Mouse (Mus musculus): ENCODE data around the gene Orc1.

Orc1 gene

DNA sequence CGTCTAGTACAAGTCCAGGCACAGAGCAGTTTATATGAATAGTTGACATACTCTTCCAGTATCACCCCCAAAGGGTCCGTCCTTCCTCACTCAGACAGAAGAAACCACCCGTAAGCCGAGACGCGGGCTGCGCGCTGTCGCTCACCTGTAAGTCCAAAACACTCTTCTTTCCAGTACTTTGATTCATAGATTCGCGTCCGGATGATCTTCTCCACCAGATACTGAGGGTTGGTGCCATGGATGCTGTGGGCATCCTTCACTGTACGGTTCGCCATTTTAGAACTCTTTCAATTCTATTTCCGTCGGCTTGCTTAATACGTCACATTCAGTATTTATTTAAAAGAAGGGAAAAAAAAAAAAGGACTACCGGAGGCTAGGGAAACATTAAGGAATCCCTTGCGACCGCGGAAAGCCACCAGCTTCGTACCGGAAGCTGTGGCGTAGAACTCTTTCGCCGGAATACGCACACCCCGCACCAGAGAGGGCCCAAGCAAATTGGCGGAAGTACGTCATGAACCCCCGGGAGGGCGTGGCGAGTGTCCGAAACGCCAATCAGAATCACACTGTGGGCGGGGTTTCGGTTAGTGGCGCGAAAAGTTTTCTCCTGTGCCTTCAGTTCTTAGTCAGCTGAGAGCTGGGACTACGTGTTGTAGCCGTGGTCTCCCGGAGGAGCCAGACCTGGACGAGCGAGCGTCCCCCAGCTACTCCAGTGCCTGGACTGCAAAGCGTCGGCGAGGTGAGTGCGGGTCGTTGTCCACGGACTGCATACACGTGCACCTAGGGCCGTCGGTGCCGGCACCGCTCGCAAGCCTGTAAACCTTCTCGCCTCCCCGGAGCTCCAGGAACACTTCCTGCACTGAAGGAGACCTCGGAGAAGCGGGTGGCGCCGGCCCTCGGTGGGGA is at the start of gene Orc1, which contains the start of gene Prpf38a:
TSS of gene Orc1 (plus strand) at position 584 of the 903 bp plus-strand sequence.
TSS of gene Prpf38a (minus strand) at position 497 of the 903 bp plus-strand sequence.
- DNase-seq: peak; percentile 98

DNA sequence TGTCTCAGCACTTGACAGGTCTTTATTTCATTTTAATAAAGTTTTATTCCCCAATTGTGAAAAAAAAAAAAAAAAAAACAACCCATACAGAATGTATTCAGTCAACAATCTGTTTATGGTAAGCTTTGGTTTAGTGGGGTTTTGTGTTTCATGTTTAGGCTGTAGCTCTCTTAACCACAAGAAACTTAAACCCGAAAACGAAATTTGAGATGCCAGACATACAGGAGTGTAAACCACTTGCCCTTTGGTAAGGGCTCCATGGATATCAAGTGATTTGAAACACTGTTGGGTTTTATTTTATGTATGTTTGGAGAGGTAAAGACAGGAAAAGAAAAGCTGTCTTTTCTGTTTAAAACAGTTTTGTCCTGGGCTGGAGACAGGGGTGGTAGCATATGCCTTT is 39.5 kb upstream of the Orc1 start:
- DNase-seq: no peak

DNA sequence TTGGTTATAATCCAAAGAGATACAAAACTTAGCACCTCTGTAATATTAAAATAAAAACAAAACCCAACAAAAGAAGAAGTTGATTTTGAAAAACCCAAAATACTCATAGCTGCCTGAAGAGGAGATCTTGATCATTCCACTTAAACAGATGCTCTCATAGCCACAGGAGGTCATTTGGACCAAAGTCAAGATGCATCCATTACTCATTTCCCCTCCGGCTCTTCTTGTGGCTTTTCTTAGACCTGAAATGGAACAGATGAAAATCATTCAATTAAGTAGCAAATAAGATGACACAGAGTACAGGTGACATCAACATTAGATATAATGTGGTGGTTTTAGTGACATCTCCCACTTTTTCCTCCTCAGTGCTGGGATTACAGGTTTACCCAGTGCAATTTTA is 14.2 kb upstream of the Orc1 start:
- no peak for DNase-seq

DNA sequence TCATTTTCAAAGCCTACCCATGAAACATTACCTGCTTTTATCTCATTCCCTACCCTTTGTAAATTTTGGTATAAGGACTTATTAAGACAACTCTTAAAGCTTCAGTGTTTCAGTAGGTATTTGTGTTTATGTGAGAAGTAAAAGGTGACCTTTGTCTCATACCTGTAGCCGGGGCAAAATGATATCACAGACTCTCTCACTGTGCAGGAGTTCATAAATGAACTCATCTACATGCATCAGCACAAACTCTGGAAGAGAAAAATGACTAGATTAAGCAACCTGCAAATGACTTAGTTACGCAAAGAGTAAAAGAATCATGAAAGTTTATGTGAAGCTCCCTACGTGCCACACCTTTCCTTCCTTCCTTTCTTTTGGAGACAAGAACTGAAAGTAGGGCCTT is 6.6 kb upstream of the Orc1 start:
- DNase-seq: no peak

DNA sequence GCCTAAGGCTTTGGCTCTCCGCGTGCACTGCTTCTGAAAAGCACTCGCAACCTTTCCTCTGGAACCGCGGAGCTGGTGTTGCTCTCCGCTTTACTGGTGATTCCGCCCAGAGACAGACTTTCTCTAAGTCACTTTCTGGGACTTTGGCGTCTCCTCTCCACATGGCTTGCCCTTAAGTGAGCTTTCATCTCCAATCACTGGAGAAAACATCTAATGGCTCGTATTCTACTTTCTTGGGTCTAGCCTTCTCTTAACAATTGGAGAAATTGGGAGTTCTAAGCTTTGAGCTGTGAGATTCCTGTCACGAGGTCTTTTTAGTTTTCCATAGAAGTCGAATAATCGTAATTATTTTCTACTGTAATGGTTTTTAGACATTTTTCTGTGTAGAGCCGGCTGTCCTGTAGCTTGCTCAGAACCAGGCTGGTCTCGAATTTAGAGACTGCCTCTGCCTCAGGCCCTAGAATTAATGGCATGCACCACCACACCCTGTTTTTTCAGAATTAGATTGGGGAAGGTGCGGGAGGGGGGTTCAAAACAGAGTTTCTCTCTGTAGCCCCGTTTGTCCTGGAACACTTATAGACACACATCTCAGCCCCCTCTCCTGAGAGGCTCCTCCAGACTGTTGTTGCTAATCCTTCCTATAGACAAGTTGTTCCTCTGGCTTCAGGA is 654 bp downstream of the Orc1 start:
- DNase-seq: no peak

DNA sequence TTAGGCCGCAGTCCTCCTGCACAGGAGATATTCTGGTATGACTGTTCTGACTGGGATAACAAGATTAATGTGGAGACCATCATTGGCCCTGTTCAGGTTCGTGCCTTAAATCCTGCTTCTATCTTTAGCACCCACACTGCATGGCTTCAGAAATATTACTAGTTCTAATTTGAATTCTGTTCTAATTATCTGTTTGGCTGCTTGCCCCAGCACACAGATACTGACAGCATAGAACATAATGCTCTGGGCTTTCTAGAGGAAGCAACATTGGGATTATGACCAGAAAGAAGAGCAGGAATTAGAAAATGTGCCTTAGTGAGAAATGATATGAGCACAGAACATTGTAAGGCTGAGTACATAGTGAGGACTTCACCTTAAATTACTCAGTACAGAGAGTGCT is 14.2 kb downstream of the Orc1 start:
- DNase-seq: no peak

DNA sequence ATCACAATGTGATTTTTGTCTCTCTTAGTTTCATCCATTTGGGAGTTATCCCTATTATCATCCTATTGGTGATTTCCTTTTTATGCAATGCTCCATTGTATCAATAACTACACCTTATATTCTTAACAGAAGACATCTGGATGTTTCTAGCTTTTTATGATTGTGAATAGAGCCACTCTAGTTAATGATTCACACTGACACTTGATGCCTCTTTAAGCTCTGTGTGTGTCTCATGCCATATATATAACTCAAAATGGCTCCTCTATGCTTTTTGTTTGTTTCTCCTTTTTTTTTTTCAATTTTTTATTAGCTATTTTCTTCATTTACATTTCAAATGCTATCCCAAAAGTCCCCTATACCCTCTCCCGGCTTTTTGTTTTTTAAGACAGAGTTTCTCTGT is 16.6 kb downstream of the Orc1 start:
- DNase-seq: no peak

DNA sequence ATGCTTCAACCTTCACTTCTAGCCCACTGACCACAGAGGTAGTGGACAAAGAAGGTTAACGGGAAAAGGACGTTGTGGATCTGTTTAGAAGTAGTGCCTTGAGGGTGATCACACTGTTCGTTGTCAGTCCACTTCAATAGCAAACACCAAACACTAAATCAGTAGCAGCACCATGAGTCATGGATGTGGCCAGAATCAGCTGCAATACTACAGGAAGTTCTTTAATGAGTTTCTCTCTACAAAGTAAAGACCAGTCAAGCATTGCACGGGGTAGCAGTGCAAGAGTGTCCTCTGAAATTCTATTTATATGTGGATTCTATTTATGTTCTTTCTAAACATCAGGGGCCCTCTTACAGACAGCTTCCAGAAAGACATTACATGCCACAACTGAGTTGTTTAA is 19.1 kb downstream of the Orc1 start:
- no peak for DNase-seq

DNA sequence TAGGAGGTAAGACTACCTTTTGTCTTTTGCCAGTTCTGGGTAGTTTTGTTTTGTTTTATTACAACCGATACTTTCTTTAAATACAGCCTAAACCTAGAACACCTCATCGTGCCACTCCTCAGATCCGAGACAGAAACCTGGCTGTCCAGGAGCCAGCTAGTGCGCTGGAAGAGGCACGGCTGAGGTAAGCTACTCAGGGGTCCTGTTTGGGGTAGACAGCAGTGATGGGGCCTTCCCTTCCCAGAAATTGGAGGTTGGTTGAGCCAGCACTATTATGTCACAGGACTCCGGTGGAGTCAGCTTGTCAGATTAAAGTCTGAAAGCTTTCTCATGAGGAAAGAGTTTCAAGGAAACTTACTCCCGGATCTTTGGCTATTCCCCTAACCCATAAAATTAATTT is 22.6 kb downstream of the Orc1 start:
- no peak for DNase-seq

DNA sequence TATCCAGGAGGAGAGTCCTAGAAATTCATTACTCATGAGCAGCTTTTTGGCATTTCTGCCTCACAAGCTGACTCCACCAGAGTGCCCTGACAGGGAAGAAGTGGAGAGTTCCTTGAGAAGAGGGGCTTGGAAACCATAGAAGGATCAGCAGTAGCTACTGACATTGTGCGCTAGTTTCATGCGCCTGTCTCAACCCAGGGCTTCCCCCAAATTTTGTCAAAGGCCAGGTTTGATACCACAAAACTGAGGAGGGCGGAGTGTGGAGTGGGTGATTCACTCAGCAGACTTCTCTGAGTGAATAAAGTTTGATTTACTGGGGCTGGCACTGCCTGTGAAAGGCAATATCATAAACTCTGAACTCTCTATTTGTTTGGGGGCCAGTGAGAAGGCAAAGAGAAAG is 29.4 kb downstream of the Orc1 start:
- DNase-seq: no peak

DNA sequence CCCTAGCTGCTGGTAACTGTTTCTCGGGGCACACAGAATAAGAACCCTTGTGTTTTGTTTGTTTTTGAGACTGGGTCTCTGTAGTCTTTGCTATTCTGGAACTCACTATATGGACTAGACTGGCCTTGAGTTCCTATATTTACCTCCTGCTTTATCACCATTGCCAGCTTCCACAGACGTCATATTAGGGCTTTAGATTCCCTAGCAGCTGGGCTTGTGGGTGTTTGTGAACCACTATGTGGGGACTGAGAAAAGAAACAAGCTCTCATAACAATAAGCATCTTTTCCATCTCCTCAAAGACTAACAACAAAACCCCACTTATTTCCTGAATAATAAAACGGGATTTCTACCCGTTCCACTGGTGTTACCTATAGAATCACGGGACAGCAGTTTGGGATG is 31.7 kb downstream of the Orc1 start:
- peak; percentile 28 for DNase-seq

DNA sequence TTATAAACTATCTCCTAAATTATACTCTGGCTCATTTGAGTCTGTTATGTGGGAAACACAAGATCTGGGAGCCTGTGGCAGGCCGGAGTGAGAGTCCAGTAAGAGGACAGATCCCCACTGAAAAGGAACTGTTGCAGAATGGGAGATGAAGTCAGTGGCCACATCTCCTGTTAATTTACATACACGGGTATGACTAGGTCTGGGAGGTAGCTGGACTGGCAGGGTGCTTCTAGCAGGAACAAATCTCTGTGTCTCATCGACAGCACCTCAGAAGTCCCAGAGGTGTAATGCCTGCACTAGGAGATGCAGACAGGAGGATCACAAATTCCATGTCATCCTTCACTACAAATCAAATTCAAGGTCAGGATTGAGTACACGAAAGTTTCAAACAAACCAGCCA is 39.4 kb downstream of the Orc1 start:
- no peak for DNase-seq

DNA sequence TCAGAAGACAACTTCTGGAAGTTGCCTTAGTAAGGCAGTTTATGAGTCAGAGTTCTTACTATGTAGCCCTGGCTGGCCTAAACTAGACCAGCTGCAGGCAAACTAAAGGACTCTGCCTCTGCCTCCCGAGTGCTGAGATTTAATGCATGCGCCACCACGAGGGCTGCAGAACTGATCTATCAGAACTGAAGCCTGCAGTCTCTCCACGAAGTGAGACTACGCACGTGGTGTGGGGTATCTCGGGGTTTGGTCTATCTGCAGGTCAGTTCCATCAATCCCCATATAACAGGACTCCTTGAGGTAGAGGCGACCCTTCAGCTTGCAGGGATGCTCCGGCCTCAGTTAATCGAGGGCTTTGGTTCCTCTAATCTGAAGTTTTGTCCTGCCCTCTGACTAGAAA is 39.9 kb downstream of the Orc1 start:
- peak; percentile 43 for DNase-seq

DNA sequence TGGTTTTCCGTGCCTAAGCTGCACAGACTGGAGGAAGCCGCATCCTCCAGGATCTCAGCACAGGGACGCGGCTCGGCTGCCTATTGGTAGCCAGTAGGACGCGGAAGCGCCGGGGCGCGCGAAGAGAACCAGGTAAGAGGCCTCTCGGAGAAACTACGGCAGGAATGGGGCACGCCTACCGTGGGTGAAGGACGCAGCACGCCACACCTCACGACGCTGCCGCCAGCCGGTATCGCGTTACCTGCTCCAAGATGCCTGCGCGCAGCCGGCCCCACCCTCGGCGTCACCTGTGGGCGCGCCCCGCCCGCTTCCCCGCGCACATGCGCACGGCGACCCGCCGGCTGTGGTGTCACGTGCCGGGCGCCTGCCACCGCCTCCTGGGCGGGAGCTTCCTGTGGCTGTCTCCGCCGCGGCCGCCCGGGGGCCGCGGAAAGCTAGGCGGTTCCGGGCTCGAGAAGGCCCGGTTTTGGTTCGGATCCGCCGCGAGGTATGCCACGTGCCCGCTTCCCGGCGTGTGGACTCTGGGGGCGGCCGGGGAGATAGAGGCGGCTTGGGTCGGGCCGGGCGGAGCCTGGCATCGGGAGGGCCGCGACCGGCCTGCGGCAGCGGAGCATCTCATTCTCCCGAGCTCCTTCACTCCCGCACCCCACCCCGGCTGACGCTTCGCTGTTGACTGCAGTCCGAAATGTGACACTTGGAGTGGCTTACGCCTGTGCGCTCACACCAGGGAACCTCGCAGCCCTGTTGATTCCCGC is 40.5 kb downstream of the Orc1 start, which contains the start of gene Cc2d1b:
TSS of gene Cc2d1b (plus strand) at position 354 of the 755 bp plus-strand sequence.
- peak; percentile 94 for DNase-seq

DNA sequence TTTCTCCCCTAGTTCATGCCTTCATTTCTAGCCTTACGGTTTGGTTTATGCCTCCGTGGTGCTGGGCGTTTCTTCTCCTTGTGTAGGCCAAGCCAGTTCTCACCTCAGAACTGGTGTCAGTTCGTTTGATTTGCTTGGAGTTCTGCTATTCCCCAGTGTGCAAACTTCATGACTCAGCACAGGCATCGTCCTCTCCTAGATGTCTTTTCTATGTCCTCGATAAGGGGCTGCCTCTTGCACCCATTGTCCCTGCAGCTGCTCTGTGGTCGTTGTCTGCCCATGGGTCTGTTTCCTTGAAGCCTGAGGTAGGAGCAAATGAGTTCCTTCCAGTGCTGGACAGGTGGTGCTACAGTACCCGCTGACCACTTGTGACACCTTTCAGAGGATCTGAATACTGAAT is 41.3 kb downstream of the Orc1 start:
- DNase-seq: no peak

DNA sequence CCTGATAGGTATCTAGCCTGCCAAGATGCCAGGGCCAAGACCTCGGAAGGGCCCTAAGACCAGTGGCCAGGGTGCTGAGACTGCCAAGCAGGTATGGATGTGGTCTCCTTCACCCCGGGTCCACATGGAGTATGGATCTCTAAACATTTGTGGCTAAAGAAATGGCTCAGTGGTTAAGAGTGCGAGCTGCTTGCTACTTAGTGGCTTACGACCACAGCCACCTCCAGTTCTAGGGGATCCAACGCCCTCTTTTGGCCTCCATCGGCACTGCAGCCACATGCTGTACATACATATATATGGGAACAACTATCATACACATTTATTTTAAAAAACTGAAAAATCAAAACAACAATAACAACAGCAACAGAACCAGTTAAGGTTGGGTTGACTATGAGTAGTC is 42.3 kb downstream of the Orc1 start:
- DNase-seq: no peak

DNA sequence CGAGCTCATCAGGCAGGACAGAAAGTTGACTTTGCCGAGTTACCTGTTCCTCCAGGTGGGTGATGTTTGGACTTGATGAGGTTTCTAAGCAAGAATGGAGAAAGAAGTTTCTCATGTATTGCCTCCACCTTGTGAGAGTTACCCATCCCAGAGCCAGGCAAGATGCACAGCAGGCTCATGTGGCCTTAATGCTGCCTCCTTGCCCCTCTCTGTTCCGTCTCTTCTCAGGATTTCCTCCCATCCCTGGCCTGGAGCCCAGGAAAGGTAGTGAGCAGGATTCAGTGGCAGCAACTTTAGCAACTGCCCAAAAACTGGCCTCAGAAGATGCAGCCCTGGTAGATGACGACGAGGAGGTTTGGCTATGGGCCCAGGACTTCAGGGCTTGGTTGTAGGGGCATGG is 47.8 kb downstream of the Orc1 start:
- DNase-seq: no peak

DNA sequence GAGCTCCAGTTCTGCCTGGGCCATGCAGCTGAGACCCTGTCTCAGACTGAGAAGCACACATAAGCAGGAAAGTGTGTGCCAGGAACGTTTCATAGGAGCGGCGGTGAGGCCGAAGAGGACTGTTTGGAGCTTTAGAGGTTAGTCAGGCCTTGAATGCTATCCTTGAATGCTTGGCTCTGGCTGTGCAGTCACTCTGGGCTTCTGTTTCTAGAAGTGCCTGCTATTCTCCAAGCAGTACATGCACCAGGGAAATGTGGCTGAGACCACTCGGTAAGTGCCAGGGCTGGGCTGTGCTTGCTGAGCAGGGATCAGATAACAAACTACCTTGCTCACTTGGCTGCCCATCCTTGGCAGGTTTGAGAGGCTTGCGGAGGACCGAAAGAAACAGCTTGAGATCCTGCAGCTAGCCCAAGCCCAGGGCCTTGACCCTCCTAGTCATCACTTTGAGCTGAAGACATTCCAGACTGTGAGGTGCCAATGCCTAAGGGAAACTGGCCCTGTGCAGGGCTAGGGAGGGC is 50.2 kb downstream of the Orc1 start:
- DNase-seq: no peak

DNA sequence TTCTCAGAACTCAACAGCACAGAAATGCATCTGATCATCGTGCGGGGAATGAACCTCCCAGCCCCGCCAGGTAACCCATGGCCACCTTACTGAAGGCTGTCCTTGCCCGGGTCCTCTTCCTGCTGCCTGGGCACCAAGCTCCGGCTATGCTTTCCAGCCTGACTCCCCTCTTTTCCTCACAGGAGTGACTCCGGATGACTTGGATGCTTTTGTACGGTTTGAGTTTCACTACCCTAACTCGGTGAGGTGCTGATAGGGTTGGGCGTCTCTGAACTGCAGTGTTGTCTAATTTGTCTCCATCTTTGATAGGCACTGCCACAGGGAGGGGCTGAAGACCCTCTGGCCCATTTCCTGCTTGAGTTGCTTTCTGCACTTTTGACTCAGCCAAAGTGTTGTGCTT is 50.9 kb downstream of the Orc1 start:
- DNase-seq: no peak

DNA sequence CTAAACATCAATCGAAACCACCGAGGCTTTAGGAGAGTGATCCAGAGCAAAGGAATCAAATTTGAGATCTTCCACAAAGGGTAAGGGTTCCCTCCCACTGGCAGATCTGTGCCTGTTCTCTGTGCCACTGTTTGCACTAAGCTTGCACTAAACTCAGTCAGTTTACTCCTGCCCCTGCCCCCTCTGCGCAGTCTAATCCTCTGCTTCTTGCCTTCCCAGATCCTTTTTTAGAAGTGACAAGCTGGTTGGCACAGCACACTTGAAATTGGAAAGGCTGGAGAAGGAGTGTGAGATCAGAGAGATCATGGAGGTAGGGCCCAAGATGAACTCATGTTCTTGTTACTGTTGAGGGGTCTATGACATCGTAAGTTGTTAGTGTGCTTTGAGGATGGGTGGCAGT is 52.4 kb downstream of the Orc1 start:
- DNase-seq: peak; percentile 31

DNA sequence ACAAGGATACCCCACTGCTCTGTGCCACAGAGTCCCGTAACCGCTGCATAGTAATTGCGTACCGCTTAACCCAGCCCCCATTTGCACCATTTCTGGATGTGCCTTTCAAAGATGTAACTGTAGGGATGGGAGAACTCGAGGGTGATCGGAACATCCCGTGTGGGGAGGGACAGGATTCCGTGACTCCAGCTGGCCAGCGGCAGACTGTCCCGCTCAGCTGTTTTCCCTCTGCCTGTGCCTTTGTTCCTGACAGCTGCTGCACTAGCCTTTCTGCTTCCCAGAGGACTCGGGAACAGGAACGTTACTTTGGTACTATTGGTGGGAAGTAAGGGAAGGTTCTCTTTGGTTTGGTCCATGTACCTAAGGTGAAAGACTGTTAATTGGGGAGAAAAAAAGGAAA is 54.5 kb downstream of the Orc1 start:
- no peak for DNase-seq

DNA sequence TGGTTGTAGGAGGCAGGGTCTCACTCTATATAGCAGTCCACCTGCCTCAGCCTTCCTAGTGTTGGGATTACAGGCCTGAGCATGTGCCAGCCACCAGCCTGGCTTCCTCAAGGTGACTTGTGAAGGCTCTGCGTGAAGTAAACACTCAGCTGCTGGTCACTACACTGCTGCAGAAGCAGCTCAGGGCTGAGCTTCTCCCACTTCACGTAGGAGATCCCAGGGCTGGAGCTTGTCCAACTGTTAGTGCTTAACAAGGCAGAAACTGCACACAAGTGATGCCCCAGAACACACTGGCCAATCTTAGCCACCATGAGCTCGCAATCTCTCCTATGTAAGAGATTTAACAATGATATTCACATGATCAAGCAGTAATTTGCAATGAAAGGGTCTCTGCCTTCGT is 55.5 kb downstream of the Orc1 start:
- no peak for DNase-seq

DNA sequence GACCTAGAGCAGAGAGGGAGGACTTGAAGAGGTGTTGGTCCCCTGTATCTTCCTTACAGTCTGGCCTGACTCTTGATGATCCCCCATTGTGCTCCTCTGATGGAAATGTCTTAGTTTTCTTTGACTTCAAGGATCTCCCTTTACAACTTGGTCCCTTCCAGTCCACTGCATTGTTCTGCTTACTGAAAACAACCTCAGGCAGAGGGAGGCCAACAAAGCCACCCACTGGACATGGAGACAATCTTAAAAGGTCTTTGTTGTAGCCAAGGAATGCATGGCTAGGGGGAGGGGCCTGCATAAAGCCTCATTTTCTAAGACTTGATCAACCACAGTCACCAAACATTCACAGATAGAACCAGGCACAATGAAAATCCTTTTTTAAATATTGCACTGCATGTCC is 55.9 kb downstream of the Orc1 start:
- no peak for DNase-seq

Data from right cerebral cortex, adult 18-20 months (tissue).